Mouse (Mus musculus): ENCODE data around the gene C330007P06Rik. TPM values are rescaled to one million over a fixed set of nuclear protein-coding genes. Genes with fewer than 3 reads are reported as not detected.

C330007P06Rik gene
- polyA plus RNA-seq, 1 experiment from 2014 or later, result 21.1 TPM

DNA sequence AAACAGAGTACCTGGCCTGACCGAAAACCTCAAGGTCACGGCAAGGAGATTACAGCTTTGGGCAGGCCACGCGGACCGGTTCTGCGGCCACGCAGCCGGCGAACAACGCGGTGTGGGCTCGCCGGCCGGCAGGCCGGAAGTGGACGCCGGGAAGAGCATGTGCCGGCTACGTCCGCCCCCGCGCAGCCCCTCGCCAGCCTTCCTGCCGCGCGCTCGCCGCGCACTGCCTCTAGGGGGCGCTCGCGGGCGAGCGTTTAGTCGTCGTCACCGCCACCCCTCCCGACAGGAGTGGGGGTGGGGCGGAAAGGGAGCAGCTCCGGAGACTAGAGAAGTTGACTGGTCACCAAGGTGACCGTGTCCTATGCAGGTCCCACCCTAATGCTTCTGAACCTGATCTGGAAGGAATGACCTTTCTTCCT, 77.7 kb downstream of the C330007P06Rik start:
- Histone ChIP-seq H3K36me3 (ENCODE audit: control insufficient read depth, insufficient read depth, low read length) (peaks cover 18% of the 10 kb centered on the region), H3K4me3 (ENCODE audit: control insufficient read depth in 1 of 2, insufficient read depth in 1 of 2, low read depth in 1 of 2, low read length in 2 of 2) (peak overlapping the region; percentile 69 to 85), H3K9ac (ENCODE audit: low read length) (peak overlapping the region; percentile 89), H3K27me3 (ENCODE audit: control insufficient read depth, insufficient read depth, low read length) (no peaks in the 10 kb centered on the region), H3K27ac (replicated peaks in 1 of 2; ENCODE audit: control insufficient read depth in 1 of 2, insufficient read depth in 1 of 2, low read depth in 2 of 2, low read length in 2 of 2) (peak overlapping the region; percentile 93 to 96), H3K9me3 (ENCODE audit: control insufficient read depth, low read length) (no peaks in the 10 kb centered on the region), H3K4me2 (ENCODE audit: low read length) (peak overlapping the region; percentile 64), H3K4me1 (ENCODE audit: control insufficient read depth in 2 of 2, insufficient read depth in 2 of 2, low read length in 2 of 2) (no peaks in the 10 kb centered on the region)
- WGBS, result 10% methylated on average over 40 of the region's 41 CpGs
- peak; percentile 78 for ATAC-seq (ENCODE audit: insufficient number of reproducible peaks, insufficient read depth, low FRiP score, low read depth)

- Histone ChIP-seq H3K27me3 (ENCODE audit: control insufficient read depth, insufficient read depth, low read length) (no peaks in the 10 kb centered on the region), H3K9me3 (ENCODE audit: control insufficient read depth, low read length) (no peaks in the 10 kb centered on the region), H3K36me3 (ENCODE audit: control insufficient read depth, insufficient read depth, low read length) (peaks cover 18% of the 10 kb centered on the region), H3K27ac (replicated peaks in 1 of 2; ENCODE audit: control insufficient read depth in 1 of 2, insufficient read depth in 1 of 2, low read depth in 2 of 2, low read length in 2 of 2) (peak within 1 kb of the TSS; percentile 93 to 96), H3K9ac (ENCODE audit: low read length) (peak within 1 kb of the TSS; percentile 89), H3K4me3 (ENCODE audit: control insufficient read depth in 1 of 2, insufficient read depth in 1 of 2, low read depth in 1 of 2, low read length in 2 of 2) (peak within 1 kb of the TSS; percentile 69 to 85), H3K4me2 (ENCODE audit: low read length) (peak within 1 kb of the TSS; percentile 64), H3K4me1 (ENCODE audit: control insufficient read depth in 2 of 2, insufficient read depth in 2 of 2, low read length in 2 of 2) (no peaks in the 10 kb centered on the region)
- WGBS, result 19% methylated on average over 41 of the region's 41 CpGs
- ATAC-seq (ENCODE audit: insufficient number of reproducible peaks, insufficient read depth, low FRiP score, low read depth), result peak; percentile 92
Observed at GRCm38 (mm10) chrX:36795424-36796162, 78.3 kb downstream of the C330007P06Rik start, which contains the start of gene Slc25a5. Gene Slc25a5 (plus strand): TSS chrX:36795651.

DNA sequence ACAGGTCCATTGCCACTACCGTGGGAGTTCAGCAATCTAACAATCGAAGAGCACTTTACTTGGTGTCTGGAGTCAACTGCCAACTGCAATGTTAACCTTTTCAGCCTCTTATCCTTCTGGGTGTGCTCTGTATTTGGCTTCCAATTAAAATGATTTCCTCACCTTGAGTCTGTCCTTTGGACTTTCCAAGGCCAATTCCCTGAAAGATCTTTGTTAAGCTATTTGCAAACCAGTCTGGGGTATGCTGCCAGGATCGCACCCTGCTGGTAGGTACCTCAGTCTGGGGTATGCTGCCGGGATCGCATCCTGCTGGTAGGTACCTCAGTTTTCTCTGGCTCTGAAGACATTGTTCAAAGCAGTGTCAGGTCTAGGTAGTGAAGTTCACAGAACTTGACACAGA, 79.3 kb downstream of the C330007P06Rik start:
- WGBS, result 69% methylated on average over 5 of the region's 5 CpGs
- H3K4me1 ChIP-seq (ENCODE audit: control insufficient read depth in 2 of 2, insufficient read depth in 2 of 2, low read length in 2 of 2), result no peaks in the 10 kb centered on the region
- H3K27ac ChIP-seq (replicated peaks in 1 of 2; ENCODE audit: control insufficient read depth in 1 of 2, insufficient read depth in 1 of 2, low read depth in 2 of 2, low read length in 2 of 2), result no peak overlapping the region
- ATAC-seq (ENCODE audit: insufficient number of reproducible peaks, insufficient read depth, low FRiP score, low read depth), result no peak
- no peak overlapping the region for H3K9ac ChIP-seq (ENCODE audit: low read length)
- no peaks in the 10 kb centered on the region for H3K27me3 ChIP-seq (ENCODE audit: control insufficient read depth, insufficient read depth, low read length)
- no peak overlapping the region for H3K4me2 ChIP-seq (ENCODE audit: low read length)
- peaks cover 18% of the 10 kb centered on the region for H3K36me3 ChIP-seq (ENCODE audit: control insufficient read depth, insufficient read depth, low read length)
- no peak overlapping the region for H3K4me3 ChIP-seq (ENCODE audit: control insufficient read depth in 1 of 2, insufficient read depth in 1 of 2, low read depth in 1 of 2, low read length in 2 of 2)
- no peaks in the 10 kb centered on the region for H3K9me3 ChIP-seq (ENCODE audit: control insufficient read depth, low read length)

DNA sequence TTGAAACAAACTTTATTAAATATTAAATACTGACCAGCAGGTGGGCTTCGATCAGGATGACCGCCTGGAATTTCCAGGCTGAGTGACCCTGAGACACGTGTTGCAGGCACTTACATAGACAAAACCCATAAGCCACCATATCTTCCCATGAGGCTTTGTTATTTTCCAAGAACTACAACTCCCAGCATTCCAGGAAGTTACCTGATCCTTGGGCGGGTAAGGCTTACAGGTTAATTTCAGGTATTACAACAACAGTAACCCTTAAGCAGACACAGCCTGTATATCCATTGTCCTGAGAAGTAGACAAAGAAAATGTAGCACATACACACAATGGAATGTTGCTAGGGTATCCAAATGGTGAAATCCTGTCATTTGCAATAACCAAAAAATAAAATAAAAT, 84.6 kb downstream of the C330007P06Rik start:
- H3K4me1 ChIP-seq (ENCODE audit: control insufficient read depth in 2 of 2, insufficient read depth in 2 of 2, low read length in 2 of 2), result no peaks in the 10 kb centered on the region
- H3K4me2 ChIP-seq (ENCODE audit: low read length), result no peak overlapping the region
- H3K36me3 ChIP-seq (ENCODE audit: control insufficient read depth, insufficient read depth, low read length), result no peaks in the 10 kb centered on the region
- ATAC-seq (ENCODE audit: insufficient number of reproducible peaks, insufficient read depth, low FRiP score, low read depth), result no peak
- H3K27me3 ChIP-seq (ENCODE audit: control insufficient read depth, insufficient read depth, low read length), result no peaks in the 10 kb centered on the region
- H3K4me3 ChIP-seq (ENCODE audit: control insufficient read depth in 1 of 2, insufficient read depth in 1 of 2, low read depth in 1 of 2, low read length in 2 of 2), result no peak overlapping the region
- no peak overlapping the region for H3K27ac ChIP-seq (replicated peaks in 1 of 2; ENCODE audit: control insufficient read depth in 1 of 2, insufficient read depth in 1 of 2, low read depth in 2 of 2, low read length in 2 of 2)
- 63% methylated on average over 4 of the region's 4 CpGs for WGBS
- H3K9ac ChIP-seq (ENCODE audit: low read length), result no peak overlapping the region
- no peaks in the 10 kb centered on the region for H3K9me3 ChIP-seq (ENCODE audit: control insufficient read depth, low read length)

DNA sequence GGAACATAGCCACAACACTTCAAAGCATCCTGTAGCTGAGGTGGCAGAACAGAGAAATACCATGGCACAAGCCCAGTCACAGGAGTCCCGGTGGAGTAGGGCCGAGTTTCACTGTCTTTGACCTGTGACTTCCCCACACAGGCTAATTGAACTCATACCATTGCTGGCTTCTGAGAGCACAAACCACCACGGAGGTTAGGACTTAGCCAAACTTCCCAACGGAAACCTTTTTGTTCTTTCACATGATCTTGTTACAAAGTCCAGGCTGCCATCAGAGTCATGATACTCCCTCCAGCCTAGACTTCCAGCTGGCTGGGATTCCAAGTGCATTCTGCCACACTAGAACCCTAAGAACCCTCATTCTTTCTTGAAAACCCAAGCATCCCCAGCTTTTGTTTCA, 96.2 kb downstream of the C330007P06Rik start:
- H3K9me3 ChIP-seq (ENCODE audit: control insufficient read depth, low read length), result no peaks in the 10 kb centered on the region
- H3K27ac ChIP-seq (replicated peaks in 1 of 2; ENCODE audit: control insufficient read depth in 1 of 2, insufficient read depth in 1 of 2, low read depth in 2 of 2, low read length in 2 of 2), result no peak overlapping the region
- H3K4me2 ChIP-seq (ENCODE audit: low read length), result no peak overlapping the region
- ATAC-seq (ENCODE audit: insufficient number of reproducible peaks, insufficient read depth, low FRiP score, low read depth), result no peak
- no peaks in the 10 kb centered on the region for H3K27me3 ChIP-seq (ENCODE audit: control insufficient read depth, insufficient read depth, low read length)
- WGBS, result 65% methylated on average over 4 of the region's 4 CpGs
- H3K9ac ChIP-seq (ENCODE audit: low read length), result no peak overlapping the region
- no peaks in the 10 kb centered on the region for H3K36me3 ChIP-seq (ENCODE audit: control insufficient read depth, insufficient read depth, low read length)
- no peak overlapping the region for H3K4me3 ChIP-seq (ENCODE audit: control insufficient read depth in 1 of 2, insufficient read depth in 1 of 2, low read depth in 1 of 2, low read length in 2 of 2)
- H3K4me1 ChIP-seq (ENCODE audit: control insufficient read depth in 2 of 2, insufficient read depth in 2 of 2, low read length in 2 of 2), result no peaks in the 10 kb centered on the region

- 73% methylated on average over 5 of the region's 5 CpGs for WGBS
- H3K4me2 ChIP-seq (ENCODE audit: low read length), result no peak overlapping the region
- no peak for ATAC-seq (ENCODE audit: insufficient number of reproducible peaks, insufficient read depth, low FRiP score, low read depth)
Observed at GRCm38 (mm10) chrX:36775520-36775919, 98.4 kb downstream of the C330007P06Rik start.

More at GRCm38 (mm10) chrX:36775520-36775919, 98.4 kb downstream of the C330007P06Rik start:
- Histone ChIP-seq H3K27ac (replicated peaks in 1 of 2; ENCODE audit: control insufficient read depth in 1 of 2, insufficient read depth in 1 of 2, low read depth in 2 of 2, low read length in 2 of 2) (no peak overlapping the region), H3K9ac (ENCODE audit: low read length) (no peak overlapping the region), H3K4me3 (ENCODE audit: control insufficient read depth in 1 of 2, insufficient read depth in 1 of 2, low read depth in 1 of 2, low read length in 2 of 2) (no peak overlapping the region), H3K27me3 (ENCODE audit: control insufficient read depth, insufficient read depth, low read length) (no peaks in the 10 kb centered on the region), H3K9me3 (ENCODE audit: control insufficient read depth, low read length) (no peaks in the 10 kb centered on the region), H3K4me1 (ENCODE audit: control insufficient read depth in 2 of 2, insufficient read depth in 2 of 2, low read length in 2 of 2) (no peaks in the 10 kb centered on the region; a peak in 1 of 4 replicates), H3K36me3 (ENCODE audit: control insufficient read depth, insufficient read depth, low read length) (no peaks in the 10 kb centered on the region)
